Comparison of ENCODE assay signal across 8 mouse cellular contexts in the genomic region with DNA sequence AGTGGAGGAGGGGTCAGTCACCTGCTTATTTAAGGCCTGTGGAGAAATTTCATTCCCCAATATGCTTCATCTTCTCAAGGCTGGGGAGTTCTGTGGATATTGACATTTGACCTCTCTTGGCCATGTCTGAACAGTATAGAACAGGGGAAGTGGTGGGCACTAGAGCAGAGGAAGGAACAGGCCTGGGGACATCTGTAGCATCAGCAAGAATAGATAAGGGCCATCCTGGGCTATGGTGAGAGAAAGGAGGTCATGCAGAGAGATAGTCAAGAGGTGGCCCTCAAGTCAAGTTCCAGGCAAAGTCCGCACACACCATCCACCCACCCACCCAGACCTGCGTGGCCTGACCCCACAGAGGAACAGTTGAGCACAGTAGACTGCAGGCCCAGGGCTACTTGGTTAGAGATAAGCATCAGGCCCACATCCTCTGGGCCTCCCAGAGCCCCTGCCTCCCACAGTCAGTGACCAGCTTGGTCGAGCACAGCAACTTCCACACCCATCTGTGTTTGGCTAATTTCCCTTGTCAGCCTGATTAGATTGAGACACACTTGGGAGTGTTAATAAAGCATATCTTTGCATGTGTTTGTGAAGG. TPM values are rescaled to one million over a fixed set of nuclear protein-coding genes. Genes with fewer than 3 reads are reported as not detected.
DNase-seq lines count a peak whose midpoint lies in the region; ATAC-seq lines count a peak whose summit lies in the region.

No protein-coding gene starts in this region.

- no peak overlapping the region for H3K27ac ChIP-seq in embryonic facial prominence, embryonic 11.5 days (replicated peaks; ENCODE audit: low read depth, low read length)
- H3K27ac ChIP-seq in embryonic facial prominence, embryonic 10.5 days (replicated peaks): no peak overlapping the region
- no peak overlapping the region for H3K27ac ChIP-seq in midbrain, embryonic 11.5 days (ENCODE audit: low read depth, low read length)
- no peak overlapping the region for H3K27ac ChIP-seq in midbrain, embryonic 10.5 days (replicated peaks)
- peak overlapping the region; percentile 64 for H3K27ac ChIP-seq in hindbrain, embryonic 12.5 days
- peak overlapping the region; percentile 40; the same call in 1 of the 2 replicates for H3K27ac ChIP-seq in stomach, embryonic 15.5 days

- peak; percentile 21; the same call in 1 of the 2 replicates for ATAC-seq in embryonic facial prominence, embryonic 11.5 days (replicated peaks; ENCODE audit: insufficient number of reproducible peaks, low FRiP score, low TSS enrichment, low read depth)
- ATAC-seq in midbrain, embryonic 11.5 days (ENCODE audit: low FRiP score): peak; percentile 41; the same call in 1 of the 2 replicates
- peak; percentile 79 for ATAC-seq in hindbrain, embryonic 12.5 days (ENCODE audit: low FRiP score)
- peak; percentile 37; the same call in 1 of the 2 replicates for ATAC-seq in stomach, embryonic 15.5 days (ENCODE audit: insufficient read depth, low FRiP score, low read depth)
- no peak for ATAC-seq in activated CD4-positive, CD25-positive, alpha-beta regulatory T cell, adult 4 months

- H3K9ac ChIP-seq in embryonic facial prominence, embryonic 11.5 days (replicated peaks; ENCODE audit: low read length): no peak overlapping the region
- no peak overlapping the region for H3K9ac ChIP-seq in midbrain, embryonic 11.5 days (ENCODE audit: low read length)
- no peak overlapping the region for H3K9ac ChIP-seq in hindbrain, embryonic 12.5 days
- no peak overlapping the region for H3K9ac ChIP-seq in stomach, embryonic 15.5 days

- no peaks in the 10 kb centered on the region for H3K27me3 ChIP-seq in embryonic facial prominence, embryonic 11.5 days (ENCODE audit: control insufficient read depth, insufficient read depth, low read length)
- no peaks in the 10 kb centered on the region for H3K27me3 ChIP-seq in embryonic facial prominence, embryonic 10.5 days (replicated peaks; ENCODE audit: low read depth, poor library complexity, severe bottlenecking)
- no peaks in the 10 kb centered on the region for H3K27me3 ChIP-seq in midbrain, embryonic 11.5 days (ENCODE audit: control insufficient read depth, insufficient read depth, low read length)
- H3K27me3 ChIP-seq in midbrain, embryonic 10.5 days (ENCODE audit: low read depth, poor library complexity, severe bottlenecking): no peaks in the 10 kb centered on the region
- H3K27me3 ChIP-seq in hindbrain, embryonic 12.5 days: no peaks in the 10 kb centered on the region
- H3K27me3 ChIP-seq in stomach, embryonic 15.5 days (replicated peaks): no peaks in the 10 kb centered on the region

- H3K4me2 ChIP-seq in embryonic facial prominence, embryonic 11.5 days (ENCODE audit: low read depth, low read length): no peak overlapping the region
- H3K4me2 ChIP-seq in midbrain, embryonic 11.5 days: no peak overlapping the region
- H3K4me2 ChIP-seq in hindbrain, embryonic 12.5 days (replicated peaks): no peak overlapping the region
- H3K4me2 ChIP-seq in stomach, embryonic 15.5 days: no peak overlapping the region

- peaks cover 22% of the 10 kb centered on the region for H3K4me1 ChIP-seq in embryonic facial prominence, embryonic 11.5 days (ENCODE audit: control insufficient read depth, insufficient read depth, low read length)
- peaks cover 57% of the 10 kb centered on the region for H3K4me1 ChIP-seq in embryonic facial prominence, embryonic 10.5 days
- H3K4me1 ChIP-seq in midbrain, embryonic 11.5 days (ENCODE audit: control insufficient read depth, insufficient read depth, low read length): peaks cover 33% of the 10 kb centered on the region
- H3K4me1 ChIP-seq in midbrain, embryonic 10.5 days: peaks cover 55% of the 10 kb centered on the region
- peaks cover 64% of the 10 kb centered on the region for H3K4me1 ChIP-seq in hindbrain, embryonic 12.5 days
- peaks cover 51% of the 10 kb centered on the region for H3K4me1 ChIP-seq in stomach, embryonic 15.5 days

- DNase-seq in embryonic facial prominence, embryonic 11.5 days (ENCODE audit: low spot score): no peak
- no peak for DNase-seq in embryonic facial prominence, embryonic 10.5 days (ENCODE audit: low spot score)
- DNase-seq in midbrain, embryonic 11.5 days (ENCODE audit: low spot score, missing footprints): peak; percentile 83
- DNase-seq in midbrain, embryonic 10.5 days (ENCODE audit: low spot score): no peak
- no peak for DNase-seq in layer of hippocampus, postnatal 25 days (ENCODE audit: extremely low spot score in 1 of 2, low spot score in 1 of 2)

- 61% methylated on average over 3 of the region's 3 CpGs for WGBS in embryonic facial prominence, embryonic 11.5 days
- 86% methylated on average over 3 of the region's 3 CpGs for WGBS in embryonic facial prominence, embryonic 10.5 days
- WGBS in midbrain, embryonic 11.5 days: 94% methylated on average over 3 of the region's 3 CpGs
- 87% methylated on average over 3 of the region's 3 CpGs for WGBS in midbrain, embryonic 10.5 days
- WGBS in hindbrain, embryonic 12.5 days: 60% methylated on average over 3 of the region's 3 CpGs
- WGBS in stomach, embryonic 15.5 days: 56% methylated on average over 3 of the region's 3 CpGs

- H3K4me3 ChIP-seq in embryonic facial prominence, embryonic 11.5 days (ENCODE audit: low read depth, low read length): no peak overlapping the region
- no peak overlapping the region for H3K4me3 ChIP-seq in embryonic facial prominence, embryonic 10.5 days
- H3K4me3 ChIP-seq in midbrain, embryonic 11.5 days (ENCODE audit: low read depth, low read length): no peak overlapping the region
- no peak overlapping the region for H3K4me3 ChIP-seq in midbrain, embryonic 10.5 days
- no peak overlapping the region for H3K4me3 ChIP-seq in hindbrain, embryonic 12.5 days
- H3K4me3 ChIP-seq in stomach, embryonic 15.5 days (replicated peaks): no peak overlapping the region

- peaks cover 8% of the 10 kb centered on the region for H3K36me3 ChIP-seq in embryonic facial prominence, embryonic 11.5 days (replicated peaks; ENCODE audit: control insufficient read depth, insufficient read depth, low read depth, low read length)
- peaks cover 63% of the 10 kb centered on the region for H3K36me3 ChIP-seq in embryonic facial prominence, embryonic 10.5 days (replicated peaks)
- peaks cover 20% of the 10 kb centered on the region for H3K36me3 ChIP-seq in midbrain, embryonic 11.5 days (ENCODE audit: control insufficient read depth, insufficient read depth, low read length)
- H3K36me3 ChIP-seq in midbrain, embryonic 10.5 days: peaks cover 49% of the 10 kb centered on the region
- peaks cover 37% of the 10 kb centered on the region for H3K36me3 ChIP-seq in hindbrain, embryonic 12.5 days
- H3K36me3 ChIP-seq in stomach, embryonic 15.5 days: peaks cover 24% of the 10 kb centered on the region

- H3K9me3 ChIP-seq in embryonic facial prominence, embryonic 11.5 days (replicated peaks; ENCODE audit: control insufficient read depth, low read length): no peaks in the 10 kb centered on the region
- no peaks in the 10 kb centered on the region for H3K9me3 ChIP-seq in embryonic facial prominence, embryonic 10.5 days
- no peaks in the 10 kb centered on the region for H3K9me3 ChIP-seq in midbrain, embryonic 11.5 days (ENCODE audit: control insufficient read depth, low read length)
- no peaks in the 10 kb centered on the region for H3K9me3 ChIP-seq in midbrain, embryonic 10.5 days (replicated peaks)
- no peaks in the 10 kb centered on the region for H3K9me3 ChIP-seq in hindbrain, embryonic 12.5 days (replicated peaks)
- H3K9me3 ChIP-seq in stomach, embryonic 15.5 days: no peaks in the 10 kb centered on the region

RNA-seq across cellular contexts. Expression of a gene that starts 7.5 kb away (rescaled TPM):
- 130 and 133 TPM in 2 replicates for polyA plus RNA-seq in embryonic facial prominence, embryonic 11.5 days (2014; fragmentation: Nextera tagmentation; extraction: Ambion mirVana)
- polyA plus RNA-seq in embryonic facial prominence, embryonic 10.5 days (2016; fragmentation: Nextera tagmentation; extraction: Ambion mirVana): 168 and 177 TPM in 2 replicates
- 78.1 and 78.7 TPM in 2 replicates for polyA plus RNA-seq in midbrain, embryonic 11.5 days (2014; fragmentation: Nextera tagmentation; extraction: Ambion mirVana)
- 121 and 137 TPM in 2 replicates for polyA plus RNA-seq in midbrain, embryonic 10.5 days (2016; fragmentation: Nextera tagmentation; extraction: Ambion mirVana)
- 169 and 173 TPM in 2 replicates for polyA plus RNA-seq in hindbrain, embryonic 12.5 days (2016; fragmentation: Nextera tagmentation; extraction: Ambion mirVana)
- polyA plus RNA-seq in stomach, embryonic 15.5 days (2015; fragmentation: Nextera tagmentation; extraction: Ambion mirVana): 165 and 178 TPM in 2 replicates
- polyA plus RNA-seq in activated CD4-positive, CD25-positive, alpha-beta regulatory T cell, adult 4 months (2017; shearing (Covaris generic)): 100 to 1,000 TPM in 1 of 2 experiments, 10 to 100 TPM in 1; 75.8 to 126 TPM
- 100 to 1,000 TPM; 728 to 849 TPM for total RNA-seq in layer of hippocampus, postnatal 25 days (2021)

RNA-seq across cellular contexts. Expression of a gene that starts 26.7 kb away (rescaled TPM):
- not detected in 2 replicates for polyA plus RNA-seq in embryonic facial prominence, embryonic 11.5 days (2014; fragmentation: Nextera tagmentation; extraction: Ambion mirVana)
- 0.22 TPM in 1 of 2 replicates, not detected in the other for polyA plus RNA-seq in embryonic facial prominence, embryonic 10.5 days (2016; fragmentation: Nextera tagmentation; extraction: Ambion mirVana)
- 0.36 and 0.97 TPM in 2 replicates for polyA plus RNA-seq in midbrain, embryonic 11.5 days (2014; fragmentation: Nextera tagmentation; extraction: Ambion mirVana)
- 0.20 and 1.0 TPM in 2 replicates for polyA plus RNA-seq in midbrain, embryonic 10.5 days (2016; fragmentation: Nextera tagmentation; extraction: Ambion mirVana)
- 1.3 and 1.6 TPM in 2 replicates for polyA plus RNA-seq in hindbrain, embryonic 12.5 days (2016; fragmentation: Nextera tagmentation; extraction: Ambion mirVana)
- polyA plus RNA-seq in stomach, embryonic 15.5 days (2015; fragmentation: Nextera tagmentation; extraction: Ambion mirVana): 0.39 and 0.58 TPM in 2 replicates
- 1 to 10 TPM in 1 of 2 experiments, under 1 TPM in 1; 0.51 to 1.5 TPM for polyA plus RNA-seq in activated CD4-positive, CD25-positive, alpha-beta regulatory T cell, adult 4 months (2017; shearing (Covaris generic))
- 1 to 10 TPM; 3.5 to 4.0 TPM for total RNA-seq in layer of hippocampus, postnatal 25 days (2021)

RNA-seq across cellular contexts. Expression of a gene that starts 59.2 kb away (rescaled TPM):
- polyA plus RNA-seq in embryonic facial prominence, embryonic 11.5 days (2014; fragmentation: Nextera tagmentation; extraction: Ambion mirVana): not detected in 2 replicates
- polyA plus RNA-seq in embryonic facial prominence, embryonic 10.5 days (2016; fragmentation: Nextera tagmentation; extraction: Ambion mirVana): not detected in 2 replicates
- polyA plus RNA-seq in midbrain, embryonic 11.5 days (2014; fragmentation: Nextera tagmentation; extraction: Ambion mirVana): not detected in 2 replicates
- polyA plus RNA-seq in midbrain, embryonic 10.5 days (2016; fragmentation: Nextera tagmentation; extraction: Ambion mirVana): not detected in 2 replicates
- polyA plus RNA-seq in hindbrain, embryonic 12.5 days (2016; fragmentation: Nextera tagmentation; extraction: Ambion mirVana): 0.09 TPM in 1 of 2 replicates, not detected in the other
- 0.04 and 0.05 TPM in 2 replicates for polyA plus RNA-seq in stomach, embryonic 15.5 days (2015; fragmentation: Nextera tagmentation; extraction: Ambion mirVana)
- 1 to 10 TPM; 1.9 to 6.8 TPM for polyA plus RNA-seq in activated CD4-positive, CD25-positive, alpha-beta regulatory T cell, adult 4 months (2017; shearing (Covaris generic))
- under 1 TPM in 1 of 2 experiments, not detected in 1; 0.12 TPM for total RNA-seq in layer of hippocampus, postnatal 25 days (2021)

Comparison
In these comparisons a context has a peak if more than half of its experiments do, and no peak if none do; other contexts are left out.
1. H3K27ac ChIP-seq: peak in hindbrain, embryonic 12.5 days (single experiment) and stomach, embryonic 15.5 days (single experiment); none in embryonic facial prominence, embryonic 11.5 days (single experiment), embryonic facial prominence, embryonic 10.5 days (single experiment), midbrain, embryonic 11.5 days (single experiment) and midbrain, embryonic 10.5 days (single experiment).